Mouse (Mus musculus): ENCODE data around the gene Zxdb. TPM values are rescaled to one million over a fixed set of nuclear protein-coding genes. Genes with fewer than 3 reads are reported as not detected.
"Not testable (repeated sequence)": the region's sequence is repeated elsewhere in the genome, so short reads cannot be mapped to it uniquely, and the experiment has no call there.

Zxdb gene
- polyA plus RNA-seq (2014; fragmentation: Nextera tagmentation; extraction: Ambion mirVana) = 2.7 TPM in 2 replicates

GRCm38 (mm10) chrX:94724192-94724971 is at the start of gene Zxdb:
Zxdb (plus strand) TSS chrX:94724569.
- not testable (repeated sequence) for H3K4me1 ChIP-seq (ENCODE audit: control insufficient read depth, insufficient read depth, low read length); H3K9me3 ChIP-seq (replicated peaks; ENCODE audit: control insufficient read depth, low read length); H3K36me3 ChIP-seq (ENCODE audit: control insufficient read depth, insufficient read depth, low read length); H3K4me3 ChIP-seq (ENCODE audit: low read depth, low read length); H3K27ac ChIP-seq (ENCODE audit: low read depth, low read length); H3K27me3 ChIP-seq (replicated peaks; ENCODE audit: control insufficient read depth, insufficient read depth, low read length); DNase-seq (ENCODE audit: low spot score); H3K4me2 ChIP-seq (ENCODE audit: low read length); H3K9ac ChIP-seq (ENCODE audit: low read length)
- ATAC-seq = peak; percentile 79
- no CpG with 5 or more reads among the region's 60 CpGs for WGBS

- WGBS = 44% methylated on average over 4 of the region's 4 CpGs
- no peak for ATAC-seq
These were observed 49.4 kb upstream of the Zxdb start for GRCm38 (mm10) chrX:94674977-94675376.

GRCm38 (mm10) chrX:94681581-94681980 is 42.8 kb upstream of the Zxdb start:
- not testable (repeated sequence) for H3K27ac ChIP-seq (ENCODE audit: low read depth, low read length); H3K4me2 ChIP-seq (ENCODE audit: low read length); H3K36me3 ChIP-seq (ENCODE audit: control insufficient read depth, insufficient read depth, low read length); H3K9me3 ChIP-seq (replicated peaks; ENCODE audit: control insufficient read depth, low read length); H3K4me1 ChIP-seq (ENCODE audit: control insufficient read depth, insufficient read depth, low read length); H3K9ac ChIP-seq (ENCODE audit: low read length); H3K27me3 ChIP-seq (replicated peaks; ENCODE audit: control insufficient read depth, insufficient read depth, low read length); H3K4me3 ChIP-seq (ENCODE audit: low read depth, low read length); DNase-seq (ENCODE audit: low spot score); ATAC-seq
- no CpG with 5 or more reads among the region's 2 CpGs for WGBS

More at GRCm38 (mm10) chrX:94674977-94675376, 49.4 kb upstream of the Zxdb start:
- Histone ChIP-seq H3K9ac (ENCODE audit: low read length) (no peak overlapping the region), H3K9me3 (replicated peaks; ENCODE audit: control insufficient read depth, low read length) (no peaks in the 10 kb centered on the region), H3K4me3 (ENCODE audit: low read depth, low read length) (no peak overlapping the region), H3K27ac (ENCODE audit: low read depth, low read length) (no peak overlapping the region), H3K36me3 (ENCODE audit: control insufficient read depth, insufficient read depth, low read length) (no peaks in the 10 kb centered on the region), H3K4me2 (ENCODE audit: low read length) (no peak overlapping the region), H3K4me1 (ENCODE audit: control insufficient read depth, insufficient read depth, low read length) (no peaks in the 10 kb centered on the region), H3K27me3 (replicated peaks; ENCODE audit: control insufficient read depth, insufficient read depth, low read length) (no peaks in the 10 kb centered on the region)
- DNase-seq (ENCODE audit: low spot score) = peak; percentile 54

GRCm38 (mm10) chrX:94689593-94689992 is 34.8 kb upstream of the Zxdb start:
- not testable (repeated sequence) for H3K36me3 ChIP-seq (ENCODE audit: control insufficient read depth, insufficient read depth, low read length); H3K27ac ChIP-seq (ENCODE audit: low read depth, low read length); H3K27me3 ChIP-seq (replicated peaks; ENCODE audit: control insufficient read depth, insufficient read depth, low read length); H3K4me1 ChIP-seq (ENCODE audit: control insufficient read depth, insufficient read depth, low read length); H3K9me3 ChIP-seq (replicated peaks; ENCODE audit: control insufficient read depth, low read length); H3K4me2 ChIP-seq (ENCODE audit: low read length); H3K4me3 ChIP-seq (ENCODE audit: low read depth, low read length); DNase-seq (ENCODE audit: low spot score); H3K9ac ChIP-seq (ENCODE audit: low read length)
- ATAC-seq = peak; percentile 85
- WGBS = 80% methylated on average over 5 of the region's 5 CpGs

GRCm38 (mm10) chrX:94706676-94707075 is 17.7 kb upstream of the Zxdb start:
- H3K27ac ChIP-seq (ENCODE audit: low read depth, low read length); H3K9me3 ChIP-seq (replicated peaks; ENCODE audit: control insufficient read depth, low read length); H3K27me3 ChIP-seq (replicated peaks; ENCODE audit: control insufficient read depth, insufficient read depth, low read length); DNase-seq (ENCODE audit: low spot score); H3K9ac ChIP-seq (ENCODE audit: low read length); ATAC-seq; H3K4me1 ChIP-seq (ENCODE audit: control insufficient read depth, insufficient read depth, low read length); H3K4me2 ChIP-seq (ENCODE audit: low read length); H3K36me3 ChIP-seq (ENCODE audit: control insufficient read depth, insufficient read depth, low read length); H3K4me3 ChIP-seq (ENCODE audit: low read depth, low read length): not testable (repeated sequence)
- WGBS = 97% methylated on average over 6 of the region's 7 CpGs

GRCm38 (mm10) chrX:94709752-94710151 is 14.6 kb upstream of the Zxdb start:
- WGBS = no CpG with 5 or more reads among the region's 3 CpGs
- H3K9ac ChIP-seq (ENCODE audit: low read length); H3K4me2 ChIP-seq (ENCODE audit: low read length); H3K27ac ChIP-seq (ENCODE audit: low read depth, low read length); H3K36me3 ChIP-seq (ENCODE audit: control insufficient read depth, insufficient read depth, low read length); DNase-seq (ENCODE audit: low spot score); H3K27me3 ChIP-seq (replicated peaks; ENCODE audit: control insufficient read depth, insufficient read depth, low read length); H3K4me3 ChIP-seq (ENCODE audit: low read depth, low read length); ATAC-seq; H3K4me1 ChIP-seq (ENCODE audit: control insufficient read depth, insufficient read depth, low read length); H3K9me3 ChIP-seq (replicated peaks; ENCODE audit: control insufficient read depth, low read length): not testable (repeated sequence)

GRCm38 (mm10) chrX:94724972-94725569 is 702 bp downstream of the Zxdb start:
- WGBS = 55% methylated on average over 6 of the region's 102 CpGs
- not testable (repeated sequence) for H3K36me3 ChIP-seq (ENCODE audit: control insufficient read depth, insufficient read depth, low read length); H3K9me3 ChIP-seq (replicated peaks; ENCODE audit: control insufficient read depth, low read length); H3K27ac ChIP-seq (ENCODE audit: low read depth, low read length); H3K4me3 ChIP-seq (ENCODE audit: low read depth, low read length); H3K4me1 ChIP-seq (ENCODE audit: control insufficient read depth, insufficient read depth, low read length); DNase-seq (ENCODE audit: low spot score); H3K27me3 ChIP-seq (replicated peaks; ENCODE audit: control insufficient read depth, insufficient read depth, low read length); H3K9ac ChIP-seq (ENCODE audit: low read length); H3K4me2 ChIP-seq (ENCODE audit: low read length)
- ATAC-seq = peak; percentile 74

GRCm38 (mm10) chrX:94725627-94726083 is 1.3 kb downstream of the Zxdb start:
- not testable (repeated sequence) for H3K9ac ChIP-seq (ENCODE audit: low read length); H3K27ac ChIP-seq (ENCODE audit: low read depth, low read length); H3K4me2 ChIP-seq (ENCODE audit: low read length); DNase-seq (ENCODE audit: low spot score); H3K9me3 ChIP-seq (replicated peaks; ENCODE audit: control insufficient read depth, low read length); H3K27me3 ChIP-seq (replicated peaks; ENCODE audit: control insufficient read depth, insufficient read depth, low read length); H3K36me3 ChIP-seq (ENCODE audit: control insufficient read depth, insufficient read depth, low read length); H3K4me1 ChIP-seq (ENCODE audit: control insufficient read depth, insufficient read depth, low read length); H3K4me3 ChIP-seq (ENCODE audit: low read depth, low read length)
- ATAC-seq = peak; percentile 35
- whole genome bisulfite sequencing = no CpG with 5 or more reads among the region's 41 CpGs

- H3K27me3 ChIP-seq (replicated peaks; ENCODE audit: control insufficient read depth, insufficient read depth, low read length) = no peaks in the 10 kb centered on the region
- no peak for DNase-seq (ENCODE audit: low spot score)
- H3K4me2 ChIP-seq (ENCODE audit: low read length) = no peak overlapping the region
- no peak overlapping the region for H3K27ac ChIP-seq (ENCODE audit: low read depth, low read length)
- H3K9me3 ChIP-seq (replicated peaks; ENCODE audit: control insufficient read depth, low read length) = no peaks in the 10 kb centered on the region
- H3K9ac ChIP-seq (ENCODE audit: low read length) = no peak overlapping the region
- no peaks in the 10 kb centered on the region for H3K36me3 ChIP-seq (ENCODE audit: control insufficient read depth, insufficient read depth, low read length)
- H3K4me3 ChIP-seq (ENCODE audit: low read depth, low read length) = no peak overlapping the region
- no peak for ATAC-seq
- no peaks in the 10 kb centered on the region for H3K4me1 ChIP-seq (ENCODE audit: control insufficient read depth, insufficient read depth, low read length)
These were observed 7.2 kb downstream of the Zxdb start for GRCm38 (mm10) chrX:94731596-94731995.

Data from forebrain, embryonic 14.5 days (tissue).